Mouse (Mus musculus): ENCODE data around the gene Palm2. TPM values are rescaled to one million over a fixed set of nuclear protein-coding genes. Genes with fewer than 3 reads are reported as not detected.
"Not testable (repeated sequence)": the region's sequence is repeated elsewhere in the genome, so short reads cannot be mapped to it uniquely, and the experiment has no call there.

The Palm2 gene
- polyA plus RNA-seq, 2 experiments, result 0.03 to 0.06 TPM

DNA sequence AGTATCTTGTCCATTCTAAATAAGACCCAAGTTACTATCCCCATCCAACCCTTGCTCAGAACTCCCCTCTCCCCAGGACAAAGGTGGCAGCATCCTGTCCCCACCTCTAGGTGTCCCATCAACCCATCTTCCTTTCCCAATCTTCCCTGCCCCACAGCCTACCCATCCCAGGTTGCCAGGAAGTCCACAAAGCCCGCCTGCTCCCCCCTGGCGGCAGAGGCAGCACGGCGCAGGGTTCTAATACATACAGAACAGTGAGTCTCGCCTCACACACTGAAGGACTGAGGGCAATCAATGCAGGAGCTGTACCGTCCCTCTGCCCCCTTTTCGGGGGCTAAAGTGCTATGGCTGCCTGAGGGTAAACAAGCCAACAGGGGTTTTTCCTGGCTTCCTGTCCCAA is 21.0 kb upstream of the Palm2 start:
- Histone ChIP-seq H3K9ac (replicated peaks) (no peak overlapping the region), H3K27me3 (ENCODE audit: control insufficient read depth, insufficient read depth, low read length) (no peaks in the 10 kb centered on the region), H3K4me2 (ENCODE audit: low read depth) (no peak overlapping the region), H3K36me3 (replicated peaks; ENCODE audit: control insufficient read depth, insufficient read depth, low read depth) (no peaks in the 10 kb centered on the region), H3K4me3 (ENCODE audit: insufficient read depth in 1 of 2, low read depth in 2 of 2, low read length in 2 of 2) (no peak overlapping the region), H3K4me1 (replicated peaks; ENCODE audit: control insufficient read depth in 2 of 2, insufficient read depth in 2 of 2, low read length in 1 of 2) (no peaks in the 10 kb centered on the region), H3K9me3 (ENCODE audit: control insufficient read depth, low read length) (no peaks in the 10 kb centered on the region), H3K27ac (no peak overlapping the region)
- TF ChIP-seq EP300 (IDR thresholded peaks at IDR 0.05; ENCODE audit: low read depth), result no peak
- TF ChIP-seq CTCF (IDR thresholded peaks at IDR 0.05; ENCODE audit: low read depth), result no peak
- WGBS (ENCODE audit: insufficient replicate concordance), result 29% methylated on average over 7 of the region's 7 CpGs
- ATAC-seq (ENCODE audit: insufficient read depth), result no peak
- DNase-seq (ENCODE audit: low read depth in 3 of 3, low spot score in 3 of 3), result no peak

- WGBS (ENCODE audit: insufficient replicate concordance), result 64% methylated on average over 11 of the region's 11 CpGs
Observed at GRCm38 (mm10) chr4:57413670-57414069, 20.4 kb upstream of the Palm2 start.

GRCm38 (mm10) chr4:57424011-57424410 is 10.0 kb upstream of the Palm2 start:
- H3K4me2 ChIP-seq (ENCODE audit: low read depth), result no peak overlapping the region
- H3K4me3 ChIP-seq (ENCODE audit: insufficient read depth in 1 of 2, low read depth in 2 of 2, low read length in 2 of 2), result no peak overlapping the region
- no peaks in the 10 kb centered on the region for H3K4me1 ChIP-seq (replicated peaks; ENCODE audit: control insufficient read depth in 2 of 2, insufficient read depth in 2 of 2, low read length in 1 of 2)
- H3K36me3 ChIP-seq (replicated peaks; ENCODE audit: control insufficient read depth, insufficient read depth, low read depth), result no peaks in the 10 kb centered on the region
- H3K27ac ChIP-seq, result no peak overlapping the region
- H3K9me3 ChIP-seq (ENCODE audit: control insufficient read depth, low read length), result no peaks in the 10 kb centered on the region
- 65% methylated on average over 7 of the region's 7 CpGs for WGBS (ENCODE audit: insufficient replicate concordance)
- H3K27me3 ChIP-seq (ENCODE audit: control insufficient read depth, insufficient read depth, low read length), result no peaks in the 10 kb centered on the region
- H3K9ac ChIP-seq (replicated peaks), result no peak overlapping the region
- DNase-seq (ENCODE audit: low read depth in 3 of 3, low spot score in 3 of 3) (no peak), ATAC-seq (ENCODE audit: insufficient read depth) (no peak)
- TF ChIP-seq CTCF (IDR thresholded peaks at IDR 0.05; ENCODE audit: low read depth) (no peak), EP300 (IDR thresholded peaks at IDR 0.05; ENCODE audit: low read depth) (no peak)

More at GRCm38 (mm10) chr4:57413670-57414069, 20.4 kb upstream of the Palm2 start:
- not testable (repeated sequence) for H3K27ac ChIP-seq; H3K9ac ChIP-seq (replicated peaks); H3K27me3 ChIP-seq (ENCODE audit: control insufficient read depth, insufficient read depth, low read length); DNase-seq (ENCODE audit: low read depth in 3 of 3, low spot score in 3 of 3); H3K36me3 ChIP-seq (replicated peaks; ENCODE audit: control insufficient read depth, insufficient read depth, low read depth); H3K4me3 ChIP-seq (ENCODE audit: insufficient read depth in 1 of 2, low read depth in 2 of 2, low read length in 2 of 2); H3K4me1 ChIP-seq (replicated peaks; ENCODE audit: control insufficient read depth in 2 of 2, insufficient read depth in 2 of 2, low read length in 1 of 2); H3K9me3 ChIP-seq (ENCODE audit: control insufficient read depth, low read length); ATAC-seq (ENCODE audit: insufficient read depth); H3K4me2 ChIP-seq (ENCODE audit: low read depth)

GRCm38 (mm10) chr4:57428317-57428716 is 5.7 kb upstream of the Palm2 start:
- TF ChIP-seq CTCF (IDR thresholded peaks at IDR 0.05; ENCODE audit: low read depth) (no peak), EP300 (IDR thresholded peaks at IDR 0.05; ENCODE audit: low read depth) (no peak)
- no peak overlapping the region for H3K9ac ChIP-seq (replicated peaks)
- no peak overlapping the region for H3K4me3 ChIP-seq (ENCODE audit: insufficient read depth in 1 of 2, low read depth in 2 of 2, low read length in 2 of 2)
- H3K36me3 ChIP-seq (replicated peaks; ENCODE audit: control insufficient read depth, insufficient read depth, low read depth), result no peaks in the 10 kb centered on the region
- H3K9me3 ChIP-seq (ENCODE audit: control insufficient read depth, low read length), result no peaks in the 10 kb centered on the region
- no peak overlapping the region for H3K27ac ChIP-seq
- no peaks in the 10 kb centered on the region for H3K4me1 ChIP-seq (replicated peaks; ENCODE audit: control insufficient read depth in 2 of 2, insufficient read depth in 2 of 2, low read length in 1 of 2)
- 54% methylated on average over 8 of the region's 8 CpGs for WGBS (ENCODE audit: insufficient replicate concordance)
- H3K27me3 ChIP-seq (ENCODE audit: control insufficient read depth, insufficient read depth, low read length), result peaks cover 6% of the 10 kb centered on the region; the same call in 1 of the 2 replicates
- ATAC-seq (ENCODE audit: insufficient read depth) (no peak), DNase-seq (ENCODE audit: low read depth in 3 of 3, low spot score in 3 of 3) (no peak)
- H3K4me2 ChIP-seq (ENCODE audit: low read depth), result no peak overlapping the region

- no peak overlapping the region for H3K4me3 ChIP-seq (ENCODE audit: insufficient read depth in 1 of 2, low read depth in 2 of 2, low read length in 2 of 2)
- H3K4me1 ChIP-seq (replicated peaks; ENCODE audit: control insufficient read depth in 2 of 2, insufficient read depth in 2 of 2, low read length in 1 of 2), result no peaks in the 10 kb centered on the region
- DNase-seq (ENCODE audit: low read depth in 3 of 3, low spot score in 3 of 3) (no peak), ATAC-seq (ENCODE audit: insufficient read depth) (no peak)
- no peaks in the 10 kb centered on the region for H3K36me3 ChIP-seq (replicated peaks; ENCODE audit: control insufficient read depth, insufficient read depth, low read depth)
- H3K9me3 ChIP-seq (ENCODE audit: control insufficient read depth, low read length), result no peaks in the 10 kb centered on the region
- 19% methylated on average over 19 of the region's 19 CpGs for WGBS (ENCODE audit: insufficient replicate concordance)
- no peak overlapping the region for H3K27ac ChIP-seq
- TF ChIP-seq EP300 (IDR thresholded peaks at IDR 0.05; ENCODE audit: low read depth), result no peak
- TF ChIP-seq CTCF (IDR thresholded peaks at IDR 0.05; ENCODE audit: low read depth), result no peak
- peaks cover 27% of the 10 kb centered on the region for H3K27me3 ChIP-seq (ENCODE audit: control insufficient read depth, insufficient read depth, low read length)
- H3K9ac ChIP-seq (replicated peaks), result no peak overlapping the region
- peak overlapping the region; percentile 49; the same call in 1 of the 2 replicates for H3K4me2 ChIP-seq (ENCODE audit: low read depth)
Observed at GRCm38 (mm10) chr4:57434705-57435360, 786 bp downstream of the Palm2 start.

Data from liver, embryonic 14.5 days (tissue).